Mouse (Mus musculus) hindbrain, postnatal 0 days (tissue): Measurements from ENCODE around the gene Gxylt2. TPM values are rescaled to one million over a fixed set of nuclear protein-coding genes. Genes with fewer than 3 reads are reported as not detected.

Experiments used
- ATAC-seq: fragments of 200-750 bp; cut with Nextera tagmentation; 2 replicates; pipeline ENCODE4 v1.8.0; 2017; ENCODE audit warnings: mild to moderate bottlenecking, moderate TSS enrichment, moderate library complexity
- DNase-seq: peaks from one replicate; pipeline ENCODE4 v3.0.0-alpha.2; 2015; ENCODE audit warnings: low spot score
- H3K27ac ChIP-seq: fragments of 300-500 bp; sonication (generic); 2 replicates; pipeline ENCODE4 v1.5.1; 2014; ENCODE audit warnings: mild to moderate bottlenecking
- H3K27me3 ChIP-seq: fragments of 300-500 bp; sonication (generic); 2 replicates; pipeline ENCODE4 v1.6.1; 2014; ENCODE audit warnings: low read length, mixed read lengths; ENCODE audit not compliant: insufficient read depth
- H3K36me3 ChIP-seq: fragments of 300-500 bp; sonication (generic); 2 replicates; pipeline ENCODE4 v1.6.1; 2014; ENCODE audit warnings: low read length, mixed read lengths; ENCODE audit not compliant: insufficient read depth
- H3K4me1 ChIP-seq: fragments of 300-500 bp; sonication (generic); 2 replicates; pipeline ENCODE4 v1.6.1; 2014; ENCODE audit warnings: antibody characterized with exemption, low read length, mixed read lengths; ENCODE audit not compliant: insufficient read depth
- H3K4me2 ChIP-seq: fragments of 300-500 bp; sonication (generic); 2 replicates; pipeline ENCODE4 v1.6.1; 2014; ENCODE audit warnings: low read depth, mild to moderate bottlenecking, low read length, moderate library complexity, mixed read lengths
- H3K4me3 ChIP-seq: fragments of 300-500 bp; sonication (generic); 2 replicates; pipeline ENCODE4 v1.5.1; 2014; ENCODE audit warnings: low read length
- H3K9ac ChIP-seq: fragments of 300-500 bp; sonication (generic); replicated peaks from 2 replicates; pipeline ENCODE4 v1.6.1; 2014; ENCODE audit warnings: mild to moderate bottlenecking, low read length, moderate library complexity, mixed read lengths
- H3K9me3 ChIP-seq: fragments of 300-500 bp; sonication (generic); 2 replicates; pipeline ENCODE4 v1.6.1; 2016; ENCODE audit warnings: low read length, mixed read lengths
- CTCF ChIP-seq: IDR thresholded peaks from 2 replicates; pipeline ENCODE4 v1.5.1; 2016; ENCODE audit warnings: antibody characterized with exemption, control low read depth, low read depth
- WGBS: fragments of 180-500 bp; shearing (Covaris S2); extraction: QIAGEN DNeasy Blood & Tissue Kit; methylation state at CpG from one replicate; pipeline ENCODE4 v1.1.7; 2014; 5-methylcytosine and 5-hydroxymethylcytosine counted together
- polyA plus RNA-seq: library from polyadenylated mRNA; unstranded; fragments of >200 nt; fragmentation: Nextera tagmentation; extraction: Ambion mirVana; gene quantifications from 2 replicates; pipeline ENCODE4 v1.2.1, GENCODE M21; 2015
- total RNA-seq: library from RNA; depleted of rRNA; stranded (reverse); fragments of >200 nt; gene quantifications from 2 replicates; pipeline ENCODE4 v1.2.3, GENCODE M21; 2014

Gxylt2 gene
- total and polyA plus RNA-seq, 2 experiments from 2014 or later, result 2.4 to 2.5 TPM

- DNase-seq (no peak), ATAC-seq (no peak)
- no peaks in the 10 kb centered on the region for H3K9me3 ChIP-seq
- H3K27ac ChIP-seq, result no peak overlapping the region
- no peaks in the 10 kb centered on the region for H3K4me1 ChIP-seq
- 54% methylated on average over 17 of the region's 17 CpGs for WGBS
- H3K36me3 ChIP-seq, result no peaks in the 10 kb centered on the region
- no peak overlapping the region for H3K4me3 ChIP-seq
- no peaks in the 10 kb centered on the region for H3K27me3 ChIP-seq
- no peak for TF ChIP-seq CTCF
- no peak overlapping the region for H3K4me2 ChIP-seq
- H3K9ac ChIP-seq, result no peak overlapping the region
Observed at GRCm38 (mm10) chr6:100720882-100721721, 16.6 kb downstream of the Gxylt2 start.

GRCm38 (mm10) chr6:100731996-100732375 is 27.5 kb downstream of the Gxylt2 start:
- H3K4me2 ChIP-seq, result peak overlapping the region; percentile 24
- no peak for TF ChIP-seq CTCF
- H3K9me3 ChIP-seq, result no peaks in the 10 kb centered on the region
- H3K9ac ChIP-seq, result no peak overlapping the region
- H3K4me3 ChIP-seq, result no peak overlapping the region
- no peak overlapping the region for H3K27ac ChIP-seq
- H3K36me3 ChIP-seq, result no peaks in the 10 kb centered on the region
- DNase-seq (peak; percentile 44), ATAC-seq (no peak)
- WGBS, result 50% methylated on average over 9 of the region's 9 CpGs
- no peaks in the 10 kb centered on the region for H3K4me1 ChIP-seq
- H3K27me3 ChIP-seq, result no peaks in the 10 kb centered on the region

GRCm38 (mm10) chr6:100732376-100733021 is 28.0 kb downstream of the Gxylt2 start:
- Histone ChIP-seq H3K9ac (no peak overlapping the region), H3K4me3 (no peak overlapping the region), H3K27me3 (no peaks in the 10 kb centered on the region), H3K9me3 (no peaks in the 10 kb centered on the region), H3K36me3 (no peaks in the 10 kb centered on the region), H3K4me1 (no peaks in the 10 kb centered on the region), H3K4me2 (peak overlapping the region; percentile 24), H3K27ac (no peak overlapping the region)
- DNase-seq, result peak; percentile 20
- WGBS, result 46% methylated on average over 12 of the region's 12 CpGs
- peak; percentile 43; the same call in 1 of the 2 replicates for ATAC-seq
- no peak for TF ChIP-seq CTCF

GRCm38 (mm10) chr6:100733218-100733617 is 28.7 kb downstream of the Gxylt2 start:
- no peaks in the 10 kb centered on the region for H3K4me1 ChIP-seq
- H3K4me2 ChIP-seq, result no peak overlapping the region
- no peak for TF ChIP-seq CTCF
- 88% methylated on average over 10 of the region's 10 CpGs for WGBS
- ATAC-seq, result no peak
- H3K4me3 ChIP-seq, result no peak overlapping the region
- H3K27ac ChIP-seq, result no peak overlapping the region
- no peaks in the 10 kb centered on the region for H3K9me3 ChIP-seq
- no peaks in the 10 kb centered on the region for H3K27me3 ChIP-seq
- DNase-seq, result no peak
- H3K9ac ChIP-seq, result no peak overlapping the region
- no peaks in the 10 kb centered on the region for H3K36me3 ChIP-seq

GRCm38 (mm10) chr6:100734321-100734720 is 29.8 kb downstream of the Gxylt2 start:
- no peak overlapping the region for H3K4me2 ChIP-seq
- DNase-seq (no peak), ATAC-seq (no peak)
- no peaks in the 10 kb centered on the region for H3K4me1 ChIP-seq
- H3K27ac ChIP-seq, result no peak overlapping the region
- H3K27me3 ChIP-seq, result no peaks in the 10 kb centered on the region
- no peak overlapping the region for H3K9ac ChIP-seq
- WGBS, result 91% methylated on average over 6 of the region's 6 CpGs
- no peak for TF ChIP-seq CTCF
- H3K36me3 ChIP-seq, result no peaks in the 10 kb centered on the region
- H3K4me3 ChIP-seq, result no peak overlapping the region
- no peaks in the 10 kb centered on the region for H3K9me3 ChIP-seq

GRCm38 (mm10) chr6:100758431-100759208 is 54.1 kb downstream of the Gxylt2 start:
- DNase-seq, result no peak
- Histone ChIP-seq H3K4me1 (no peaks in the 10 kb centered on the region), H3K4me2 (no peak overlapping the region), H3K4me3 (no peak overlapping the region), H3K27me3 (no peaks in the 10 kb centered on the region), H3K27ac (no peak overlapping the region), H3K9ac (no peak overlapping the region), H3K36me3 (no peaks in the 10 kb centered on the region), H3K9me3 (no peaks in the 10 kb centered on the region)
- WGBS, result 81% methylated on average over 4 of the region's 4 CpGs
- no peak for TF ChIP-seq CTCF
- no peak for ATAC-seq
